Mouse (Mus musculus) gastrocnemius, adult 8-10 months (tissue): ENCODE data around the gene Crot. TPM values are rescaled to one million over a fixed set of nuclear protein-coding genes. Genes with fewer than 3 reads are reported as not detected.
"Not testable (repeated sequence)": the region's sequence is repeated elsewhere in the genome, so short reads cannot be mapped to it uniquely, and the experiment has no call there.

Experiments
- DNase-seq, 2 experiments: peaks; one replicate each; pipeline ENCODE4 v3.0.0; 2022; ENCODE audit warnings: low spot score in 2 of 2
- total RNA-seq, 4 experiments: library from RNA; stranded (reverse); gene quantifications; 2 replicates each; pipeline ENCODE4 v1.2.4; 2022

The Crot gene
- total RNA-seq, 4 experiments from 2014 or later = 24.6 to 34.9 (median 30.6) TPM

DNA sequence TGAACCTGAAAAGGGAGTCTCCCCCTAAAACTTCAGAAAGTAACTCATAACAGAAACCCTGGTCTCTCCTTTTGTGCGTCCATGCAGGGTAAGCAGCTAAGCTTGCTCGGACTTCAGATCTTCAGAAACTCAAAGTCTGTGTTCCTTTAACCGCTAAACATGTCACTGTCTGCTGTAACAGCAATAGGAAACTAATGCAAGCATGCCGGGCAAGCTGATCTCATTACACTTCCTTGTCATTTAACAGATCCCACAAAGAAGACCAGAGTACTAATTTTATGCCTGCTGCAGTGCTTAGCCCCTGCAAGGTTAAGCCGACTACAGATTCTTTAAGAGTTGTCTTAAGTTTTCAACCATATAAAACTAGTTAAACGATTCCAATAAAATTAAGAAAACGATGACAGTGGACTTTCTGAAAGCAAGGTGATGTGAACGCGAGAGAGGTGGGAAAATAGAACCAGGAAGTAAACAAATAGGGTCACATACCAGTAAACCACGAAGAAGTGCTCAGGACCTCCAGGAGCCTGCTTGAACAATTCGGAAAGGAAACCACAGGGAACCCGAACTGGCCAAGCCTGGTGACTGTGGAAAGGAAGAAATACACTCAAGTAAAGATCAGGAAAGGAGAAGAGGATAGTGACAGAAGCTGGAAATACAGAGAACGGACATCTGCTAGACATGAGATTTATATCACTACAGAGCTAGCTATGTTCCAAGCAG, 998 bp downstream of the Crot start:
- no peak for DNase-seq

DNA sequence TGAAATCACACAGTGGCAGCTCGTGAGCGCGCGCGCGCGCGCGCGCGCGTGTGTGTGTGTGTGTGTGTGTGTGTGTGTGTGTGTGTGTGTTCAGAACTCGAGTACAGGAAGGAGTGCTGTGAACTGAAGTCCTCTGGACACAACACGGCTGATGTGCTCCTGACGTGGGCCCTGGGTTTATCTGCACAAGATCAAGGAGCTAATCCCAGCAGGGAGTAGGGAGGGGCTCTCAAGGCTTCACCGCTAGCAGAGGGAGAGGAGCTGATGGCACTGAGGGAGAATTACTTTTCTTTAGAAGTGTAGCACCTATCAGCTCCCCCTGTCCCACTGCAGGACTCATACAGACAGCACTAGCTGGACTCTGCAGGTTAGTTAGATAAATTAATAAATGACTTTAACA, 5.5 kb downstream of the Crot start:
- no peak for DNase-seq

DNA sequence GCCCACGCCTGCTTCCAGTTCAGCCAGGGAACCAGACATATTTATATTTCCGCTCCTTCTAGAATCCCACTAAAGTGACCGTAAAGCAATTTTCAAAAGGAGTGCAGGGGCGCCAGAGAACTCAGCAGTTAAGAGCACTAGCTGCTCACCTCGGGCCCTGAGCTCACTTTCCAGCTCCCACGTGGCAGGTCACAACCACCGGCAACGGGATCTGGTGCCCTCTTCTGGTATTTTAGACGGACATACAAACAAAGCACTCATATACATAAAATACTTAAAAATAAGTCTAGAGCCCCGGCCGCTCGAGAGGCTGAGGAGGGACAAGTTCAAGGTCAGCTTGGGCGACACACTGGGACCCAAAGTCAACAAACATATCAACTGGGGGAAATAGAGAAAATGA, 6.6 kb downstream of the Crot start:
- no peak for DNase-seq

DNA sequence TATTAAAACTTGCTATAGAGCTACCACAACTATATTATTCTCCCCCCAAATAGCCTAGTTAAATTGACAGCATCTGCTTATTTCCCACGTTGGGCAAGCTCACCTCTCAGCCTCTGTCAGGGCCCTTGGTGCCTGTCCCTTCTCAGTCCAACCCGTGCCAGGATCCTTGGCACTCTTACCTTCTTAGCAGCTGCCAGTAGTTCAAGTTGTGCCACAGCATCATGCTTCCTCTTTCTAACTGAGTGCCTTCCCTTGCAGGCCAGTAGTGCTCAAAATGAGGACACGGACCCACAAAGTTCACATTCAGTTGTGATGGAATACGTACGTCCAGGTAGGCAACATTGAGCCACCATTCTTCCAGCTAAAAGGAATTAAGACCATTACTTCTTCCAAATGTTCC, 9.2 kb downstream of the Crot start:
- no peak for DNase-seq

DNA sequence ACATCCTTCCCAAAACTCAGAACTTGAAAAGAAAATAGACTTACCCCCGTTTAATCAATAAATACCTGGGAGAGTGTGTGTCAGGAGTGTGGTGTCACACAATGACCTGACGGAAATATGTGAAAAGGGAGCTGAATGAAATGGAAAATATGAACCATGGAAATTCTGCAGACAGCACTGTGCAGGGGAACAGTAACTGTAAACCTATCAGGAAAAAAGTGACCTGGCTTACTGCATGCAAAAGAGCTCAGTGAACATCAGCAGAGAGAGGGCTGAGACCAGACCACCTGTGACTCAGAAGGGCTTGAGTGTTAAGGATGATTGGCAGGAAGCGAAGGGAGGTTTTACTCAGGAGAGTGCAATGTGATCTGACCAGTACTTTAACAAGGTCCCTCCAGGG, 11.7 kb downstream of the Crot start:
- no peak for DNase-seq

DNA sequence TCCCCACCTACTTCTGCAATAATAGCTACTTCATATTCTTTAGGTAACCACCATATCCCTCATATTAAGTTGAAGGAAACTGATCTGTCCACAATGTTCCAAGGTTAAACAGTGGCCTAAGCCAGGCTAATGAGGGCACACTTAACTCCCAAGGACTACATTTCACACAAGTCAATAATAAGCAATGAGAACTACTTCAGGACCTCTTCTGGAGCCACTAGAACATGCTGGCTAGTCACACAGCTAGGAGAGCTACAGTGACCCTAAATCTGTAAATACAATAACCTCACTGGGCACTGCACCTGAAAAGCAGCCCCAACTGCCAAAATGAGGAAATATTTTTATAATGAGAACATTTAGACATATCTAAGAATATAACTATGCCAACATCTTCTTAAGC, 22.4 kb downstream of the Crot start:
- DNase-seq = no peak

DNA sequence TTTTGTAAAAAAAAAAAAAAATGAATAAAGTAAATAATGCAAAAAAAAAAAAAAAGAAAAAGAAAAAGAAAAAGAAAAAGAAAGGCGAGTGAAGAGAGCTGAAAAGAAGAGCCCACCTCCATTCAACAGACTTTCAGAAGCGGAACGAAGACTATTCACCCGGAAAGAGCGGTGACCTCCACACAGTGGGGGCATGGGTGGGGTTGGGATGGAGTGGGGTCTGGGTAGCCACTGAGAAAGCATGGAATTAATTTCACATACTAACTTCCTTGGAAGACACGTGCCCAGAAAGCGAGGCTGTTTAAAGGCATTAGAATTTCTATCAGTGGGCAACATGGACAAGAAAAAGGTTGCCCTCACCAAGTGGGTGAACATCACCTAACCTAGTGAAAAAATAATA, 24.8 kb downstream of the Crot start:
- no peak for DNase-seq

DNA sequence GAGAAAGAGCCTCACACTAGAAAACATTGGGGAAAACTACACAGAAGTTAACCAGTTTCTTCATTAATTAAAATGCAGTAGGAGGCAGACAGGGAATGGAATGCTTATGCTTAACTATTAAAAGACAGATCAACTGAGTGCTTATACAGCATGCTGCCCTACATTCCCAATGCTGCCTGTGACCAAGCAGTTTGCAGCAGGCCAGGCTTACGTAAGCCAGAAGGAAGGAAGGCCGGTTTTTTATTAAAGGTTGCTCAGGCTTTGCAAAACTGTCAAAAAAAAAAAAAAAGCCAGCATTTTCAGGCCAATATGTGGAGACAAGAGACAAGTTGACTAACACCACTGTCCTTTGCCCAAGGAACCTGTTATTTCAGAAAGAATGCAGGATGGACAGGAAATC, 26.4 kb downstream of the Crot start:
- no peak for DNase-seq

DNA sequence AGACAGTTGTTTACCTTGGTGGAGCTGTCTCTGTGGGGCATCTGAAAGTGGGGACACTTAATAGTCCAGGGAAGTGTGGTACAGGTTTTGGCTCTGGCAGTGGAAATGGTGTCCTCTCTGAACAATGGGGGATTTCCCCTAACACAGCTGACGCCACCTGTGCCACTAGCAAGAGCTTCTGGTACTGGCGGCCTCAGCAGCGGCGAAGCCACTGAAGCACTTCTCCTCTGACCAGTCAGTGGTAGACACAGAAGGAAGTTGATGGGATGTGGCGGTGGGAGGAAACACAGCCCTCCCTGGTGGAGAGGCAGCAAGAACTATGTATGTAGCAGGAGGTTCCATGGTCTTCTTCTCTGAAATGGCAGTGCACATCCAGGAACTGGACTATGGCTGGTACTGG, 32.6 kb downstream of the Crot start:
- DNase-seq = no peak

DNA sequence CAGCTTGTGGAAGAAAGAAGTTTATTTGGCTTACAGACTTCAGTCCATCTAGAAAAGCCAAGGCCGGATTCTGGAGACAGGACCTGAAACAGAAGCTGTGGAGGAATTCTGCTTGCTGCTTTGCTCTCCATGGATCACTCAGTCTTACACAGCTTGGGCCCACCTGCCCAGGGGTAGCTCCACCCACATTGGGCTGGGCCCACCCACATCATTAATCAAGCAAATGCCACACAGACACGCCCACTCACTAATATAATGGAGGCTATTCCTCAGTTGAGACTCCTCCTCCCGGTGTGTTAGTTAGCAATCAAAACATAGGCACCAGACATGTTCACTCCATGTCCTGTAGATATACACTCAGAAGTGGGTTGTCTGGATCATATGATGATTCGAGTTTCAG, 36.6 kb downstream of the Crot start:
- DNase-seq = no peak

DNA sequence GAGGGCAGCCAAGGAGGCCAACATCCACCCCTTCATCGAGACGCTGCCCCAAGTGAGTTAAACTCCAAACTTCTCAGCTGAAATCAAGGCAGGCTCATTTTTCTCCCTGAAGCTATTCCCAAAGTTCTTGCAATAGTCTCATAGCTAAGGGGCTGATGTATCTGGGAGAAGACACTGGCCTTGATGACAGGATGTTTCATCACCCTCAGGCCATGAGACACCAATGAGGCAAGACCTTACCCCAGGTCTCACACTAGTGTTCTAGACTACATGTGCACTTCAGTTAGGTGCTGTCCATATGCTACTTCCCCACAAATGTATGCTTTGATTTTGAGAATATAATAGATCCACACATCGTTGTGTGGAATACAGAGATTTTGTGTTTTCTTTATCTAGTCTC, 41.6 kb downstream of the Crot start:
- no peak for DNase-seq

DNA sequence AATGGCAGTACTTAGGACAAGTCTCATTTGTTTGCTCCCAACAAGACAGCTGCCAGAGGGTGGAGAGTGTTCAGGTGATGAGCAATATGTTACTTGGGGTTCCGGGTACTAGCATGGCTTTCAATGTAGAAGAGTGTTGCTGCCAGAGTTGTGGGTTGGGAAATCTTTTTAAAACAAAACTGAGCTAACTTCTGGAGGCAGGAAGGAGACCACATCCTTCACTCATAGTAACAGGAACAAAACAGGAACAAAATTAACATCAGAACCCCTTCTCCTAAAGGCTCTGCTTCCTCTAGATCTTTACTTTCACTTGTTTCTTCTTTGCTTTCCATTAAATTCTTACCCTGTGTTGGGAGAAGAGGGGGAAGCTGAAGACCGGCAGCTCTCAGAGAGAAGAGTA, 43.5 kb downstream of the Crot start:
- DNase-seq = no peak

DNA sequence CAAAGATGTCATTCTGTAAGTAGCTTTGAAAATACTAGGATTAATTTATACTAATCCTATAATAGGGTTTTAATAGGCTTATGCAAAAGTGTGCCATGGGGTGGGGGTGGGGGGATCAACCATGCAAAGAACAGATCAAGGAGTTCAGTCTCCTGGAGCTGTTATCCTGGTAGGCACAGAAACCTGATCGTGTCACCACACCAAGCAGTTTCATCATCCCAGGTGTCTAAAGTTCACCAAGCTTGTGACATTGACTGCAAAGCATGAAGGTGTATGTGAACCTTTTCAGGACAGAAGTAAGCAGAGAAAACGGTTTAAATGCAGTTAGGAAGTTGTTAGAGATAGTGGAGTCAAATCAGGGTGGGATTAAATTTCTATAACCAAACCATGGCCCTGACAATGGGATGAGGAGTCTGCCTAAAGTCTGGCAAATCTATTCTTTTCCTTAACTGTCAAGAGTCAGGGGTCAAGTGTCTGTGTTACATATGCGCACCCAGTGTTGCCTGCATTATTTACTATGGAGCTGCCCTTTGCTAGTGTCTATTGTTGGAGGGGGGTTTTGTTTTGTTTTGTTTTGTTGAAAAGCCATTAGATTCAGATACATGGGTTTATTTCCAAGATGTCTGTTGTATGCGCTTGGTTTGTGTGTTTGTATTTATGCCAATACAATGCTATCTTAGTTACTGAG, 49.6 kb downstream of the Crot start:
- no peak for DNase-seq

DNA sequence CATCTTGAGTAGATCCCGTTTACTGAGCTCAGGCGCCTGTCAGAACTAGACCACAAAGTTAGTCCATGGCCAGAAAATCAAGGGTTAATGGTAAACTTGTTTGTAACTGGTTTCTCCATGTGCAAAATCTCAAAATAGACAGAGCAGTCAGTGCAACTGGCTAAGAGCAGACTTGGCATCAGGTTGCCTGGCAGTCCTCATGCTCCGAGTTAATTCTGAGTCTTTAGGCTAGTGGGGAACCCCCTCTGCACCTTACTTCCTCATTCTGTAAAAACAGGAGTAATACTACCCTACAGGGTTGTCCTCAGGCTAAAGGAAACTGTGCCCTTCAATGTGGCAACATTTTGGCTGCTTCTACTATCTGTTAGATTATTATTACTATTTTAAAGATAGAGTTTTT, 53.3 kb downstream of the Crot start:
- DNase-seq = peak; percentile 23 to 55

DNA sequence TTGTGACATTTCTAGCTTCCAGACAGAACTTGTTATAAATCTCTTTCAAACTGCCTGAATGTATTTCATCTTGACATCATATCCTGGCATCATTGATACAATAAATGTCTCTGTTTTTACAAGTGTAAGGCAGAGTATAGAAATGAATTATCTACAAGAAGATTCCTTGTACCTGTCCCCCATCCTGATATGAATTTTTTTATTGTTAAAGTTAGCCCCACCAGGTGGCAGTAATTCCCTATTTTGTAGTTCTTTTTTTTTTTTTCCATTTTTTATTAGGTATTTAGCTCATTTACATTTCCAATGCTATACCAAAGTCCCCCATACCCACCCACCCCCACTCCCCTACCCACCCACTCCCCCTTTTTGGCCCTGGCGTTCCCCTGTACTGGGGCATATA, 55.9 kb downstream of the Crot start:
- not testable (repeated sequence) for DNase-seq

DNA sequence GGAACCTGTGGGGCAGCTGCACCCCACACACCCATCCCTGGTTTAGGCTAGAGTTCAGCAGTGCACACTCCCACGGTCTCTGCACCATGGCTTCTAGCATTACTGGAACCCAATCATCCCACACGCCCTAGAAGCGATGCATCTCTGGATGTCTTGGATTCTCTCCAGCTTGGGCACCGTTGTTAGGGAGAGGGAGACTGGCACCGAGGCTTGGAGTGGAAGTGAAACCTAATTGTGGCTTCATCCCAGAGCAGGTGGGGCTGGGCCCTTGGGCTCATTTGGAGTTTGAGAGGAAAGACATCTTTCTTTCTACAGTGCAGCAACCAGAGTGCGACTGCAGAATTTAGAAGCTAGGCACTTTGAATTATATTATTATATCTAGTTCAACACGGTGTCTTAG, 59.2 kb downstream of the Crot start:
- no peak for DNase-seq

DNA sequence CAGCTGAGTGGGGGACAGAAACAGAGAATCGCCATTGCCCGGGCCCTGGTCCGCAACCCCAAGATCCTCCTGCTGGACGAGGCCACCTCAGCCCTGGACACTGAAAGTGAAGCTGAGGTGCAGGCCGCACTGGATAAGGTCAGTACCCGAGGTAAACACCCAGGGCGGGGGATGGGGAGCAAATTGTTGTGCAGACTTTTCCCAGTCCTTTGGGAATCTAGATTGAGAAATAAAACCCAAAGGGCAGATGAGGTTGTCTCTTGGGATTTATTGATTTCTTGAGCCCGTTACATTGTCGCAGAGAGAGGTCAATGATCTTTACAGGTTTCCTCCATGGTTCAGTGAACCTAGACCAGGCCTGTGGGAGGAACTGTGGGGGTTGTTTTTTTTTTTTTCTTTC, 68.7 kb downstream of the Crot start:
- DNase-seq = no peak

DNA sequence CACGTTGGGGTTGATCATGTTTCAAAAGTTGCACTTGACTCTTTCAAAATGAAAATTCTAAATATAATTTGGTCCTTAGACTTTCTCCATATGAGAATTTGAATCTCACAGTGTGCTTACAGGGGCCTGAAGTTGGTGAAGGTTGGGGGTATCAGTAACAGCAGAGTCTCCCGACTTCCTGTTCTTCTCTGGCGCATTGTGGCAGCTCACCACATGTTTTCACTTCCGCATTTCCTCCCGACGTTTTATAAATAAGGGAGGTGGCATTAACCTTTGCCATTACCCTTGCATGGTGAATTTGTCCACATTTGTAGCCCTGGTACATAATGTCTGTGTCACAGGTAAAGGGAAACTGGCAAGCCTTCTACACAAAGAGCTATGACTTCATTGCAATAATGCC, 80.1 kb downstream of the Crot start:
- no peak for DNase-seq

DNA sequence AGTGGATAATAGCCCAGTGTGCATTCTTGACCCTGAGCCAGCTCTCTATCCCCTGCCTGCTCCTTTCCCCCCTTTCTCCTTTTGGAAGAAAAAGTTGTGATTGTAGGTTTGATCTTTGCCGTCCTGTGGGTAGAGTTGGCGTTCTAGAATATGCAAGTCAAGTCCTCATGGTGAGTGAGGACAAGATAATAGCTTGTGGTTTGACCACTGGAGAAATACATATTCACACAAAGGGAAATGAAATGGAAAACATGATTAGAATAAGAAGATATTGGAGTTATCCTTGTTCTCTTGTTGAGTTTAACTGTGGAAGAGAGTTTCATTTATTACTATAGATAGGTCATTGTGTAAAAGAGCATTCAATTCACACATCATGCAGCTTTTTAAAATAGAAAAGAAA, 80.7 kb downstream of the Crot start:
- DNase-seq = no peak
